Mouse (Mus musculus): ENCODE results near the gene Trabd2b.
A peak's percentile ranks its signal among the peaks of the same experiment; 100 is the strongest.

Gene Trabd2b

GRCm38 (mm10) chr4:114537376-114537974, 131.0 kb downstream of the Trabd2b start:
- DNase-seq (ENCODE audit: extremely low spot score, low spot score): no peak

GRCm38 (mm10) chr4:114540031-114540430, 133.5 kb downstream of the Trabd2b start:
- DNase-seq (ENCODE audit: extremely low spot score, low spot score): no peak

- no peak for DNase-seq (ENCODE audit: extremely low spot score, low spot score)
Measured at GRCm38 (mm10) chr4:114541221-114541620, 134.7 kb downstream of the Trabd2b start.

GRCm38 (mm10) chr4:114542136-114542535, 135.6 kb downstream of the Trabd2b start:
- DNase-seq (ENCODE audit: extremely low spot score, low spot score): no peak

GRCm38 (mm10) chr4:114545481-114546200, 139.1 kb downstream of the Trabd2b start:
- DNase-seq (ENCODE audit: extremely low spot score, low spot score): no peak

- no peak for DNase-seq (ENCODE audit: extremely low spot score, low spot score)
Measured at GRCm38 (mm10) chr4:114547658-114548448, 141.3 kb downstream of the Trabd2b start.

- no peak for DNase-seq (ENCODE audit: extremely low spot score, low spot score)
Measured at GRCm38 (mm10) chr4:114549487-114549886, 143.0 kb downstream of the Trabd2b start.

GRCm38 (mm10) chr4:114550471-114551156, 144.1 kb downstream of the Trabd2b start:
- no peak for DNase-seq (ENCODE audit: extremely low spot score, low spot score)

GRCm38 (mm10) chr4:114556880-114557279, 150.4 kb downstream of the Trabd2b start:
- DNase-seq (ENCODE audit: extremely low spot score, low spot score): no peak

GRCm38 (mm10) chr4:114557731-114558130, 151.2 kb downstream of the Trabd2b start:
- no peak for DNase-seq (ENCODE audit: extremely low spot score, low spot score)

GRCm38 (mm10) chr4:114558487-114558886, 152.0 kb downstream of the Trabd2b start:
- no peak for DNase-seq (ENCODE audit: extremely low spot score, low spot score)

GRCm38 (mm10) chr4:114560638-114561216, 154.2 kb downstream of the Trabd2b start:
- no peak for DNase-seq (ENCODE audit: extremely low spot score, low spot score)

- DNase-seq (ENCODE audit: extremely low spot score, low spot score): no peak
Measured at GRCm38 (mm10) chr4:114564131-114564695, 157.7 kb downstream of the Trabd2b start.

- peak; percentile 28 for DNase-seq (ENCODE audit: extremely low spot score, low spot score)
Measured at GRCm38 (mm10) chr4:114567594-114567993, 161.1 kb downstream of the Trabd2b start.

- no peak for DNase-seq (ENCODE audit: extremely low spot score, low spot score)
Measured at GRCm38 (mm10) chr4:114568081-114568605, 161.6 kb downstream of the Trabd2b start.

GRCm38 (mm10) chr4:114578153-114578950, 171.8 kb downstream of the Trabd2b start:
- peak; percentile 32 for DNase-seq (ENCODE audit: extremely low spot score, low spot score)

- no peak for DNase-seq (ENCODE audit: extremely low spot score, low spot score)
Measured at GRCm38 (mm10) chr4:114583546-114584144, 177.1 kb downstream of the Trabd2b start.

GRCm38 (mm10) chr4:114584686-114585085, 178.2 kb downstream of the Trabd2b start:
- DNase-seq (ENCODE audit: extremely low spot score, low spot score): no peak

- DNase-seq (ENCODE audit: extremely low spot score, low spot score): peak; percentile 30
Measured at GRCm38 (mm10) chr4:114593554-114594215, 187.2 kb downstream of the Trabd2b start.

Measured in neural tube, embryonic 10.5 days (tissue).